Mouse (Mus musculus): Measurements from ENCODE around the gene Rapgef4. TPM values are rescaled to one million over a fixed set of nuclear protein-coding genes. Genes with fewer than 3 reads are reported as not detected.

The Rapgef4 gene
- polyA plus RNA-seq, 1 experiment = 1.9 TPM

DNA sequence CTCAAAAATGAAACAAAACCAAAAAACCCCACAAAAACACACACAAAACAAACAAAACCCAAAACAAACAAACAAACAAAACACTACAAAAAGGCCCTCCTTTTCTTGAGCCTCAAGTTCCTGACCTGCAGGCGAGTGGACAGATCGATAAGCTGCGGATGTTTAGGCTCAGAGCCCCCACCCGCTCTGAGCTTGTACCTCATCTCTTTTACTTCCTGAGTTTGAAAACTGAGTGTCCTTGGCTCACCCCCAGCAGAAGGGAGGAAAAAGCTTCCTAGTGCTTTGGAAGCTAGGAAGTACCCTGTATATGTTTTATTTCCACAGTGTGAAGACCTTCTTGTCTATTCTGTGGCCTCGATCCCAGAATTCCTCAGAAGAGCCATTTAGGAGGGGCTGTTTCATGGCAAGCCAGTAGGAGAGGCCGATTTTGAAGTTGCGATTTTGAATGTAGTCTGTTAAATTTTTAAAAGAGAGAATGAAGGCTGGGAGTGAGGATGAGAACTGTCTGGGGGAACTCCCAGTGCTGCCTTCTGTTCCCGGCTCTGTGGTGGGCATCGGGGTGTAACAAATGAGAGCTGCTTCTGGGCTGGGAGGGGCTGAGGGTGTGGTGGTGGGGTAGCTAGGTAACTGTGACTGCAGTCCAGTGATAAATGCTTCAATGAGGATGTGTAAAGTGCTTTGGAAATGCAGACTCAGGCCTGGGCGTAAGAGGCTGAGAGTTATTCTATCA lies 2.0 kb downstream of the Rapgef4 start:
- DNase-seq (ENCODE audit: low spot score) = no peak

GRCm38 (mm10) chr2:71985730-71986129 lies 4.7 kb downstream of the Rapgef4 start:
- DNase-seq (ENCODE audit: low spot score) = no peak

DNA sequence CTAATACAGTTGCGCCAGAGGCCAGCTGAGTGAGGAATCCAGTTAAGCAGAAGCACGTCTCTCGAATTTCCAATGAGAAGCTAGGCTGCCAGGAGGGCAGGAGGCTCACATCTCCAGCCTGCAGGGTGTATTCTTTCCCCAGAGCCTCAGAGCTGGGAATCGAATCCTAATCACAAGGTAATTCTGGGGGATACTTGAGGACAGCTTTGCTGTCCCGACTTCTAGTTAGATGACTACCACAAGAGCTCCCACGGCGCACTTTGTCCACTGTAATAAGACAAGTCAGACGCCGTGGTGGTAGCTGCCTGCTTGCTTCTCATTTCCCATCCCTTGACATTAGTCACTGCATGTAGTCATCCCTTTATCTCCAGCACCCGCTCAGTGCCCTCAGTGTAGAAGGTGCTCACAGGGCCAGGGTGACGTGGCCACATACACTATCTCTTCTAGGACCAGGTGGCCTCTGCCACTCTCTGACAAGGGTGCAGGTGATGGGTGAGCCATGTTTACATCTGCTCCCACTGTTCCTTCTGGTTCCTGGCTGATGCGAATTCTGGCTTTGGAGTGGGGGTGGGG lies 5.3 kb downstream of the Rapgef4 start:
- no peak for DNase-seq (ENCODE audit: low spot score)

GRCm38 (mm10) chr2:71988572-71988971 lies 7.5 kb downstream of the Rapgef4 start:
- DNase-seq (ENCODE audit: low spot score) = no peak

- DNase-seq (ENCODE audit: low spot score) = no peak
Measured at GRCm38 (mm10) chr2:71992129-71992528, 11.1 kb downstream of the Rapgef4 start.

DNA sequence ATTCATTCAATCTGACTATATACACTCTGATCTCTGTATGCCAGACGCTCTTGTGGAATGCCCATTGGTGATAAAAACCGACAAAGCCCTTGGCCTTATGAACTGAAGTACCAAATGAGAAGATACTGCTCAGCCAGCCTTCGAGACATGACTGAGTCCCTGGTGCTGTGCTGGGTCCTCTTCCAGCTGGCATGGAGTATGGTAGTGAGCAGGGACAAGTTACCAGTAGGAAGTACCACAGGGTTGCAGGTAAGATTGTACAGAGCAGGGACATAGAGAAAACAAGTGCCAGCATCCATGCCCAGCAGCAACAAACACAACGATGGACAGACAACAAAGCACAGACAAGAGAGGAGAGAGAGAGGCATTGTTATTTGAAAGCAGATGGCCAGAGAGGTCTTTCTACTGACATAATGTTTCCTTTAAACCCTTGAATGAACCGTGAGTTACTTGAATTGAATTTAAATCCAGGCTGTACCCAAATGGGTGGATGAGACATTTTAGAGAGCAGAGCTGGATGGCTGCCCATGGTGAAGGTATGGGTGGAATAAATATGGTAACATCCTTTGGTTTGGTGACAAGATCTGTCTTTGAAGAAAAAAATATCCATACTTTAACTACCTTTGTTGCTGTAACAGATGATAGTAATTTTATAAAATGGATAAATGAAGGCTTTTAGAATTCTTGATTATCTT lies 12.8 kb downstream of the Rapgef4 start:
- no peak for DNase-seq (ENCODE audit: low spot score)

GRCm38 (mm10) chr2:71998531-71998930 lies 17.5 kb downstream of the Rapgef4 start:
- no peak for DNase-seq (ENCODE audit: low spot score)

- no peak for DNase-seq (ENCODE audit: low spot score)
Measured at GRCm38 (mm10) chr2:72000102-72000501, 19.1 kb downstream of the Rapgef4 start.

DNA sequence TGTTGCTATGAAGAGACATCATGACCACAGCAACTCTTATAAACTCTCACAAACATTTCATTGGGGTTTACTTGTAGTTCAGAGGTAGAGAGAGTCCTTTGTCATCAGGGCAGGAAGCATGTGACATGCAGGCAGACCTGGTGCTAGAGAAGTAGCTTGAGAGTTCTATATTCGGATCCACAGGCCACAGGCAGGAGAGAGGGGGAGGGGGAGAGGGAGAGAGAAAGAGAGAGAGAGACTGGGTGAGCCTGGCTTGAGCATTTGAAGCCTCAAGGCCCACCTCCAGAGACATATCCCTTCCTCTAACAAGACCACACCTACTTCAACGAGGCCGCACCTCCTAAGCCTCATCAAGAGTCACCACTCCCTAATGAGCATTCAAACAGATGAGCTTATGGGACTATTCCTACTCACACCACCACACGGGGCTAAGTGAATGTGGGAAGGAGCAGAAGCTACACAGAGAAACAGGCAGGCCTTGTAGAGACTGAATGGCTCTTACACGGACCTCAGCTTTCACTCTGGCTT lies 21.9 kb downstream of the Rapgef4 start:
- no peak for DNase-seq (ENCODE audit: low spot score)

GRCm38 (mm10) chr2:72003756-72004525 lies 22.9 kb downstream of the Rapgef4 start:
- DNase-seq (ENCODE audit: low spot score) = no peak

DNA sequence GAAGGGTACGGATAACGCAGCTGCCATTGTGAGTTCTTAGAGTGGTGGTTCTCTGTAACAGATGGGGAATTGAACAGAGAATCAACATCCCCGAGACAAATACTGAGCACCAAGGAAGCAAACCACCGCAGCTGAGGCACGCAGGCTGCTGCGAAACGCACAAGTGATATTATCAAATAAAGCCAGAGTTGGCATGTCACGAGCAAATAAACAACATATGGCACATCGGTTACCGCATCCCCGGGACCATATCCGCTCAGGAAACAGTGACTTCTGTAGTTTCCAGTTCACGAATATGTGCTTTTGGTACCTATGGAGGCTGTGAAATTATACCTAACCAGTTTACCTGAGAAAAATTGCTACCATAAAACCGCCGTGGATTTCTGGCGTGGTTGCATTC lies 24.0 kb downstream of the Rapgef4 start:
- DNase-seq (ENCODE audit: low spot score) = no peak

DNA sequence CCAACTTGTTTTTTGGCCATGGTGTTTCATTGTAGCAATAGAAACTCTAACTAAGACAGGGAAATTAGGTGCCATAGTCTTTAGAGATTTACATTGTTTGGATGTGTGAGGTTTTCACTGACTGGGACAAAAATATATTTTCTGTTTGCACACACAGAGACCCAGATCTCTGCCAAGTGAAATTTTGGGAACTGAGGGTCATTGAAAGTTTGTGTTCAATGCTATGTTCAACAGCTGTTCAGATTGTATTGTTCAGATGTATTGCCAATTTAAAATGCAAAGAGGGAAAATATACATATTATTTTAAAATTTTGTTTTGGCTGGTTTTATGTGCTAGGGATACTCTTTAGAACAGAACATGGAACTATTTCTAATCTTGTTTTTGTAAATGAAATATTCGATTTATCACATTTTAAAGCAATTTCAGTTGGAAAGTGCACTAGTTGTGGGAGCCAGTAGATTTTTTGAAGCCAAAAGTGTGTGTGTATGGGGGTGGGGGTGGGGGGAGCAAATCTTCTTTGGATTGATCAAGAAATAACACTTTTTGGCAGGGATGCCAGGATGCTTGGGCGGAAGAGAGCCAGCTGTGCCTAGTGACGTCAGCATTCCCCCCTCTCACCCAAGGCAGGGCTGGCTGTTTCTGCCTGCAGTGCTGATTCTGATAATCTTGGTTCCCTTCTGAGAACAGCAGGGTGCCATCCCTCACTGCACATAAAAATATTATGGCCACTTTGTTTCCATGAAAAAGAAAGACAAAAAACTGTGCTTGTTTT lies 28.6 kb downstream of the Rapgef4 start:
- no peak for DNase-seq (ENCODE audit: low spot score)

DNA sequence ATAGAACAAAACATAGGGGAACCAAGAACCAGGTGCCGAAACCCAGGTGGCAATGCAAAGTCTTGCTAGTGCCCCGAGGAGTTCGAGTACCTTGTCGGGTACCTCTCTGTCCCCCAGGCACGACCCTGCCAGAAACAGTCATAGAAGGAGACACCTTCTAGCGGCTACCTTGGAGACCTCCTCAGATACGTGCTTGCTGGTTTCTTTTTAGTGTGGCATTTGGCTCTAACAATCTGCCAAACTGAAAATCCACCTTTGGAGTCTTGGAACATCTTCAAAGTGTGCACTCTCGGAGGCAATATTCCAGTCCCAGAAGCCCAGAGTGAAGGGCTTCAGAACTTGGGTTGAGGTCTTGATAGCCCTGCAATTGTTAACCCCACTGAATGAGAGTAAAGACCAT lies 34.3 kb downstream of the Rapgef4 start:
- no peak for DNase-seq (ENCODE audit: low spot score)

DNA sequence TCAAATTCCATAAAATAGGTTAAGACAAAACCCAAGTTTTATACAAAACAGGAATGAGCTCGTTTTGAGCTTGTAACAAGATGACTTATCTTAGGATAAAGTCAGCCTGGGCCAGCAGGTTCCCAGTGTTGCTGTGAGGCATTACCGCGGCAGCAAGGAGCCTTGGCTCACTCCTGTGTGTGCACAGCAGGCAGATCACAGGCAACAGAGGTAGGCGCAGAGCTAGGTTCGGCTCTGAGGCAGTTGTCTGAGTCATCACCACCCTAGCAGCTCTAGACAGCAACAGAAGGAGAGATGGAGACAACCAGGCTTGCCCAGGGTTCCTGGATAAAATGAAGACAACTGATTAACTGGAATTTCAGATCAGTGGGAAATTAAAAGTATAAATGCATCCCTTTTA lies 35.0 kb downstream of the Rapgef4 start:
- DNase-seq (ENCODE audit: low spot score) = no peak

- no peak for DNase-seq (ENCODE audit: low spot score)
Measured at GRCm38 (mm10) chr2:72017168-72017567, 36.1 kb downstream of the Rapgef4 start.

DNA sequence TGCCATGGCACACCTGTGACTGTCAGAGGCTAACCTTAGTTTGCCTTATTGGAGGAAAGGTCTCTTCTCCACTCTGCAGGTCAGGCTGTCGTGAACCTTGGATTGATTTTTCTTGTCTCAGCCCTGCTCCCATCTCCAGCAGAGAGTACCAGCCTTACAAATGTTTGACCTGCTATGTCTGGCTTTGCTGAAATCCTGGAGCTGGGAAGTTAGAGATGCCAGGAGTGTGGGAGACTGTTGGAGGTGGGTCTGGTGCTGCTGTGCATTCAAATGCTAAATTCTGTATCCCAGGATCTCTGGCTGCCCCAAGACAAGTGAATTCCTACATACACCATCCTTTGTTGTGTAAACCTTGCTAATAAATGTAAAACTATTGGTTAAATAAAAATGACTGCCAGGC lies 37.7 kb downstream of the Rapgef4 start:
- DNase-seq (ENCODE audit: low spot score) = no peak

GRCm38 (mm10) chr2:72020755-72021154 lies 39.7 kb downstream of the Rapgef4 start:
- DNase-seq (ENCODE audit: low spot score) = no peak

DNA sequence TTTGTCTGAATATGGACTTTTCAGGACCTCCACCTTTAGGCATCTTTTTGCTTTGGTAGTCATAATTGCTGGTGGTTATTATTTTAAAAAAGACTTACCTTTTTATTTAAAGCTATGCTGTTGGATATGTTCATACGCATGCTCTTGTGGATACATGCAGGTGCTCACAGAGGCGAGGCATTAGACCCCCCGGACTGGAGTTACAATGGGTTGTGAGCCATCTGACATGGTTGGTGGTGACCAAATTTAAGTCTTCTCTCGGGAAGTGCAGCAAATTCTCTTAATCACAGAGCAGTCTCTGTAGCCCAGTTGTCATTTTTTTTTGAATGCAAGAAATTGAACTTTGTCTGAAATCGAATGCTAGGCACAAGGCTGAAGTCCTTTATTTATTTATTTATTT lies 40.4 kb downstream of the Rapgef4 start:
- DNase-seq (ENCODE audit: low spot score) = no peak

DNA sequence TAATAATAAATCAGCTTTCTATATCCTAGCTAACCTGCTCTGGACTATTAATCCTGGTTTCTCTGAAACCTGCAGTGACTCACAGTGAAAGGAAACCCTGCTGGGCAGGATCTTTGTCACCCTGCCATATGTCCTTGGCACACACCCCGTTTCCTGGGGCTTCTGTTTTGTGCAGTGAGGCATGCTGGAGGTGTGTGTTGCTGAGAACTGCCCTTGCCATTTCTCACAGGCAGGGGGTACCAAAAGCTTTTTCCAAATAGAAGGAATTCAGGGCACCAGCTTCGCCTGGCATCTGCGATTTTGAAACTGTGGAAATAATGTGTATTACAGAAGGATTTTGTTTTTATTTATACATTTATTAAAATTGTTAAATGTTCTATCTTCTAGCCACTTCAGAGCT lies 40.8 kb downstream of the Rapgef4 start:
- no peak for DNase-seq (ENCODE audit: low spot score)

GRCm38 (mm10) chr2:72023791-72024190 lies 42.8 kb downstream of the Rapgef4 start:
- DNase-seq (ENCODE audit: low spot score) = no peak

DNA sequence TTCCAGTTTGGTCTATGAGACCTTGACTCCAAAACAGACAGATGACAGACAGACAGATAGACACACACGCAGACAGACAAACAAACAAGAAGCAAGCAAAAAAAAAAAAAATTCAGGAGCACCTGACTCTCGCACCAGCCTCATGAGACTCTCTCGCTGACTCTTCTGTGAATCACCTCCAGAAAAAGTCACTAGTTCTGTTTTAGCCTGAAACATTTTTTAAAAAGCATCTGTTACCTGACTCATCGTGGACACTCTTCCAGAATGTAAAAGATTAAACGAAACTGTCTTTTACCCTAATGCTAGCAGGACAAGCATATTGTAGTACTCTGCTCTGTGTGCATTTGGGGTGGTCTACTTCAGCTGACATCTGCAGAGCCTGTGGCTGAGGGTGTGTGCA lies 44.6 kb downstream of the Rapgef4 start:
- DNase-seq (ENCODE audit: low spot score) = no peak

Measured in urinary bladder, adult 2 months (tissue).